Mouse (Mus musculus) forebrain, embryonic 11.5 days (tissue): ENCODE results near the gene Vps11. TPM values are rescaled to one million over a fixed set of nuclear protein-coding genes. Genes with fewer than 3 reads are reported as not detected.
A peak's percentile ranks its signal among the peaks of the same experiment; 100 is the strongest.
"Not testable (repeated sequence)": the region's sequence is repeated elsewhere in the genome, so short reads cannot be mapped to it uniquely, and the experiment has no call there.

Experiments used
- ATAC-seq: fragments of 200-750 bp; cut with Nextera tagmentation; replicated peaks from 2 replicates; pipeline ENCODE4 v1.8.0; 2017; ENCODE audit warnings: moderate TSS enrichment; ENCODE audit not compliant: low FRiP score
- DNase-seq: peaks from one replicate; pipeline ENCODE4 v3.0.0-alpha.2; 2017; ENCODE audit warnings: low spot score
- H3K27ac ChIP-seq: fragments of 300-500 bp; sonication (generic); 2 replicates; pipeline ENCODE4 v1.5.1; 2014; ENCODE audit warnings: low read depth, low read length
- H3K27me3 ChIP-seq: fragments of 300-500 bp; sonication (generic); 2 replicates; pipeline ENCODE4 v1.6.1; 2014; ENCODE audit warnings: mild to moderate bottlenecking, low read length, mixed read lengths; ENCODE audit not compliant: control insufficient read depth, insufficient read depth
- H3K36me3 ChIP-seq: fragments of 300-500 bp; sonication (generic); 2 replicates; pipeline ENCODE4 v1.6.1; 2014; ENCODE audit warnings: mild to moderate bottlenecking, low read length, moderate library complexity, mixed read lengths; ENCODE audit not compliant: control insufficient read depth, insufficient read depth
- H3K4me1 ChIP-seq: fragments of 300-500 bp; sonication (generic); replicated peaks from 2 replicates; pipeline ENCODE4 v1.6.1; 2014; ENCODE audit warnings: low read length, mixed read lengths; ENCODE audit not compliant: control insufficient read depth, insufficient read depth
- H3K4me2 ChIP-seq: fragments of 300-500 bp; sonication (generic); 2 replicates; pipeline ENCODE4 v1.6.1; 2014; ENCODE audit warnings: low read depth, mild to moderate bottlenecking, low read length, moderate library complexity, mixed read lengths; ENCODE audit not compliant: severe bottlenecking
- H3K4me3 ChIP-seq: fragments of 300-500 bp; sonication (generic); 2 replicates; pipeline ENCODE4 v1.5.1; 2014; ENCODE audit warnings: low read depth, low read length
- H3K9ac ChIP-seq: fragments of 300-500 bp; sonication (generic); 2 replicates; pipeline ENCODE4 v1.6.1; 2014; ENCODE audit warnings: low read length
- H3K9me3 ChIP-seq: fragments of 300-500 bp; sonication (generic); 2 replicates; pipeline ENCODE4 v1.6.1; 2016; ENCODE audit warnings: low read length, mixed read lengths; ENCODE audit not compliant: control insufficient read depth
- WGBS: fragments of 180-500 bp; shearing (Covaris S2); extraction: QIAGEN DNeasy Blood & Tissue Kit; methylation state at CpG from one replicate; pipeline ENCODE4 v1.1.7; 2014; 5-methylcytosine and 5-hydroxymethylcytosine counted together
- polyA plus RNA-seq: library from polyadenylated mRNA; unstranded; fragments of >200 nt; fragmentation: Nextera tagmentation; extraction: Ambion mirVana; gene quantifications from 2 replicates; pipeline ENCODE4 v1.2.1, GENCODE M21; 2014

The Vps11 gene
- 32.2 and 35.7 TPM in 2 replicates for polyA plus RNA-seq

- Histone ChIP-seq H3K4me3 (peak within 1 kb of the TSS; percentile 74), H3K9me3 (no peaks in the 10 kb centered on the region), H3K4me2 (peak within 1 kb of the TSS; percentile 78), H3K4me1 (0 out of 2 replicates have a peak, but pooled peaks cover 2% of the 10 kb centered on the region), H3K27me3 (no peaks in the 10 kb centered on the region), H3K36me3 (peaks cover 3% of the 10 kb centered on the region; the same call in 1 of the 2 replicates), H3K9ac (peak within 1 kb of the TSS; percentile 63), H3K27ac (no peak within 1 kb of the TSS)
- peak; percentile 97 for DNase-seq
- ATAC-seq = peak; percentile 93
- under 1% methylated on average over 44 of the region's 44 CpGs for WGBS
Observed at GRCm38 (mm10) chr9:44361190-44361917, at the start of gene Vps11. Gene Vps11 (minus strand): TSS chr9:44361670.

GRCm38 (mm10) chr9:44410647-44411336, 49.3 kb upstream of the Vps11 start:
- no peak overlapping the region for H3K4me2 ChIP-seq
- no peaks in the 10 kb centered on the region for H3K27me3 ChIP-seq
- DNase-seq = no peak
- H3K9ac ChIP-seq = no peak overlapping the region
- 87% methylated on average over 2 of the region's 2 CpGs for WGBS
- H3K27ac ChIP-seq = no peak overlapping the region
- no peak for ATAC-seq
- no peaks in the 10 kb centered on the region for H3K9me3 ChIP-seq
- H3K4me3 ChIP-seq = no peak overlapping the region
- peaks cover 20% of the 10 kb centered on the region; the same call in 1 of the 2 replicates for H3K36me3 ChIP-seq
- H3K4me1 ChIP-seq = peaks cover 4% of the 10 kb centered on the region; the same call in 1 of the 2 replicates

- H3K36me3 ChIP-seq = peaks cover 20% of the 10 kb centered on the region; the same call in 1 of the 2 replicates
Observed at GRCm38 (mm10) chr9:44408693-44409092, 47.2 kb upstream of the Vps11 start.

GRCm38 (mm10) chr9:44407752-44408097, 46.3 kb upstream of the Vps11 start:
- H3K9ac ChIP-seq = peak overlapping the region; percentile 84
- under 1% methylated on average over 22 of the region's 24 CpGs for WGBS
- H3K4me2 ChIP-seq = peak overlapping the region; percentile 74
- peaks cover 4% of the 10 kb centered on the region; the same call in 1 of the 2 replicates for H3K4me1 ChIP-seq
- peak overlapping the region; percentile 86 for H3K27ac ChIP-seq
- no peaks in the 10 kb centered on the region for H3K9me3 ChIP-seq
- H3K4me3 ChIP-seq = peak overlapping the region; percentile 84
- DNase-seq (no peak), ATAC-seq (no peak)
- H3K27me3 ChIP-seq = no peaks in the 10 kb centered on the region
- peaks cover 17% of the 10 kb centered on the region; the same call in 1 of the 2 replicates for H3K36me3 ChIP-seq

More at GRCm38 (mm10) chr9:44408693-44409092, 47.2 kb upstream of the Vps11 start:
- Histone ChIP-seq H3K4me2 (peak overlapping the region; percentile 74), H3K4me3 (peak overlapping the region; percentile 84)
- not testable (repeated sequence) for H3K9ac ChIP-seq, H3K9me3 ChIP-seq, ATAC-seq, H3K27me3 ChIP-seq, H3K27ac ChIP-seq, DNase-seq, H3K4me1 ChIP-seq
- WGBS = 89% methylated on average over 9 of the region's 9 CpGs

- no peaks in the 10 kb centered on the region for H3K27me3 ChIP-seq
- H3K36me3 ChIP-seq = peaks cover 20% of the 10 kb centered on the region; the same call in 1 of the 2 replicates
- peak within 1 kb of the TSS; percentile 86 for H3K27ac ChIP-seq
- DNase-seq (peak; percentile 95), ATAC-seq (peak; percentile 95)
- under 1% methylated on average over 51 of the region's 51 CpGs for WGBS
- no peaks in the 10 kb centered on the region for H3K9me3 ChIP-seq
- peak within 1 kb of the TSS; percentile 84 for H3K9ac ChIP-seq
- peak within 1 kb of the TSS; percentile 84 for H3K4me3 ChIP-seq
- peaks cover 4% of the 10 kb centered on the region; the same call in 1 of the 2 replicates for H3K4me1 ChIP-seq
- H3K4me2 ChIP-seq = peak within 1 kb of the TSS; percentile 74
Observed at GRCm38 (mm10) chr9:44406906-44407751, 45.7 kb upstream of the Vps11 start, which contains the start of the genes Rps25 and Trappc4. Gene Rps25 (plus strand): TSS chr9:44407139. Gene Trappc4 (minus strand): TSS chr9:44407600.

- H3K4me3 ChIP-seq = no peak overlapping the region
- H3K27ac ChIP-seq = no peak overlapping the region
- ATAC-seq (no peak), DNase-seq (no peak)
- WGBS = 85% methylated on average over 3 of the region's 3 CpGs
- H3K36me3 ChIP-seq = peaks cover 15% of the 10 kb centered on the region; the same call in 1 of the 2 replicates
- H3K4me1 ChIP-seq = peaks cover 4% of the 10 kb centered on the region; the same call in 1 of the 2 replicates
- H3K9me3 ChIP-seq = no peaks in the 10 kb centered on the region
- H3K4me2 ChIP-seq = no peak overlapping the region
- H3K9ac ChIP-seq = no peak overlapping the region
- H3K27me3 ChIP-seq = no peaks in the 10 kb centered on the region
Observed at GRCm38 (mm10) chr9:44405011-44405410, 43.5 kb upstream of the Vps11 start.

GRCm38 (mm10) chr9:44401081-44401480, 39.6 kb upstream of the Vps11 start:
- H3K27ac ChIP-seq = no peak overlapping the region
- WGBS = 86% methylated on average over 4 of the region's 4 CpGs
- H3K4me3 ChIP-seq = no peak overlapping the region
- DNase-seq (no peak), ATAC-seq (no peak)
- H3K9me3 ChIP-seq = no peaks in the 10 kb centered on the region
- H3K4me2 ChIP-seq = no peak overlapping the region
- H3K4me1 ChIP-seq = peaks cover 10% of the 10 kb centered on the region; the same call in 1 of the 2 replicates
- H3K9ac ChIP-seq = no peak overlapping the region
- H3K36me3 ChIP-seq = peaks cover 8% of the 10 kb centered on the region; the same call in 1 of the 2 replicates
- no peaks in the 10 kb centered on the region for H3K27me3 ChIP-seq

- Histone ChIP-seq H3K9me3 (no peaks in the 10 kb centered on the region), H3K4me3 (no peak overlapping the region), H3K36me3 (peaks cover 8% of the 10 kb centered on the region; the same call in 1 of the 2 replicates), H3K4me2 (no peak overlapping the region), H3K9ac (no peak overlapping the region), H3K4me1 (peaks cover 10% of the 10 kb centered on the region; the same call in 1 of the 2 replicates), H3K27me3 (no peaks in the 10 kb centered on the region), H3K27ac (no peak overlapping the region)
- ATAC-seq (no peak), DNase-seq (no peak)
- 90% methylated on average over 6 of the region's 6 CpGs for WGBS
Observed at GRCm38 (mm10) chr9:44399795-44400114, 38.3 kb upstream of the Vps11 start.
